Mouse (Mus musculus) embryonic facial prominence, embryonic 10.5 days (tissue): ENCODE results near the gene Acacb. TPM values are rescaled to one million over a fixed set of nuclear protein-coding genes. Genes with fewer than 3 reads are reported as not detected.

Experiments
- DNase-seq: peaks from one replicate; pipeline ENCODE4 v3.0.0-alpha.2; 2017; ENCODE audit warnings: low spot score
- H3K27ac ChIP-seq: fragments of 300-500 bp; sonication (generic); replicated peaks from 2 replicates; pipeline ENCODE4 v1.5.1; 2016; ENCODE audit warnings: mild to moderate bottlenecking
- H3K27me3 ChIP-seq: fragments of 300-500 bp; sonication (generic); replicated peaks from 2 replicates; pipeline ENCODE4 v1.6.1; 2016; ENCODE audit warnings: low read depth, mild to moderate bottlenecking; ENCODE audit not compliant: poor library complexity, severe bottlenecking
- H3K36me3 ChIP-seq: fragments of 300-500 bp; sonication (generic); replicated peaks from 2 replicates; pipeline ENCODE4 v1.6.1; 2016; ENCODE audit warnings: mild to moderate bottlenecking, moderate library complexity
- H3K4me1 ChIP-seq: fragments of 300-500 bp; sonication (generic); 2 replicates; pipeline ENCODE4 v1.6.1; 2016
- H3K4me3 ChIP-seq: fragments of 300-500 bp; sonication (generic); 2 replicates; pipeline ENCODE4 v1.5.1; 2016; ENCODE audit warnings: mild to moderate bottlenecking, moderate library complexity
- H3K9me3 ChIP-seq: fragments of 300-500 bp; sonication (generic); 2 replicates; pipeline ENCODE4 v1.6.1; 2016; ENCODE audit warnings: mild to moderate bottlenecking
- WGBS: fragments of 180-500 bp; shearing (Covaris S2); methylation state at CpG from one replicate; pipeline ENCODE4 v1.1.7; 2016; 5-methylcytosine and 5-hydroxymethylcytosine counted together
- polyA plus RNA-seq: library from polyadenylated mRNA; unstranded; fragments of >200 nt; fragmentation: Nextera tagmentation; extraction: Ambion mirVana; gene quantifications from 2 replicates; pipeline ENCODE4 v1.2.1, GENCODE M21; 2016

Gene Acacb
- polyA plus RNA-seq, 1 experiment from 2014 or later: 4.4 TPM

DNA sequence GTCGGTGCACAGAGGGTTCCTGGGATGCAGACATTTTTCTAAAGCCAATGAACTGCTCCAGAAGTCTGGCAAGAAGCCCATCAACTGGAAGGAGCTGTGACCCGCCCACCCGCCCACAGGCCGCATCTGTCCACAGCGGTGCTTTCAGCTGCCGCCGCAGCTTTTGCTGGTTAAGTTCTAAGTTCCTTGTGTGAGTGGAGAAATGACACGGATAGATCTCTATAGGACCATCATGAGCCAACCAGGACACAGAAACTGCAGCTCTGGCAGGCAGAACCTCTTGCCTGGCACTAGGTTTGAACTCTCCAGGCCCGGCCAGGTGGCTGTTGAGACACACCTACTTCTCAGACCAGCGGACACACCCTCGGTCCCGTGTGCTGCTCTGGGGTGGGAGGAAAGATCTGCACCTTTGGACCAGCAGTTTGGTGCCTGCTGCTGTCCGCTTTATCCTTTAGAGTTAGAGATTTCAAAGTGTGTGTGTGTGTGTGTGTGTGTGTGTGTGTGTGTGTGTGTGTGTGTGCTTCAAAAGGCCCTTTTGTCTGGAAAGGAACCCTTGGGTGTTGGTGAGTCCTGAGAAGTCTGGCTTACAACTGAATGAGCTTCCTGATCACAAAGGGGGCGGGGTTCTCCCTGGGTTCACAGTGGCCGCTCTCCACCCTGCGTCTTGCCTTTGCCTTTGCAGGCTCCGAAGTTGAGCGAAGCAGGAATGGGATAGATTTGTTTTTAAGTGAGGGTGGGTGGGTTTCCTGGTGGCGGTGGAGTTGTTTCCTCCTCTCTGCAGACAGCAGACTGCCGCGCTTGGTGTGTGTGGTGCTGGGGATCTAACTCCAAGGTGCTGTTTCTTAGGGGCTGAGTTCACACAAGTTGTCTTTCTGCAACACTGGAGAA, 7.8 kb upstream of the Acacb start:
- Histone ChIP-seq H3K27me3 (no peaks in the 10 kb centered on the region), H3K9me3 (no peaks in the 10 kb centered on the region), H3K27ac (no peak overlapping the region), H3K36me3 (peaks cover 70% of the 10 kb centered on the region), H3K4me1 (peaks cover 27% of the 10 kb centered on the region), H3K4me3 (no peak overlapping the region)
- 85% methylated on average over 21 of the region's 21 CpGs for WGBS
- DNase-seq: no peak

DNA sequence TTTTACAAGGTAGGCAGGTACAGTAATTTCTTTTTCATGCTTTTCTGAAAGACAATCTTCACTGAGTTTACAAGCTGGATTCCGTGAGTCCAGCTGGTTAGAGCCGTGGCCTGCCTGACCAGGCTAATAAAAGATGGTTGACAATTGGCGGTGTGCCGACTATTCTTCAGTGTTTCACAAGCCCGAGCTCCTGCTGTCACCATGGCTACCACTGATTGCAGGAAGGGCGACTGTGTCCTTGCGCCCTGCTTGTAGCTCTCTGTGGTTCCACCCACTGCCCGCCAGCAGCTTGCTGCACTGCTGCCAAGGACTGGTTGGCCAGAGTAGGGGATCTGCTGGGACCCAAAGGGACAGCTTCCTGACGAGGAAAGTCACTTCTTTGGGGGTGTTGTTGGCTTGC, 7.2 kb upstream of the Acacb start:
- Histone ChIP-seq H3K9me3 (no peaks in the 10 kb centered on the region), H3K4me1 (peaks cover 27% of the 10 kb centered on the region), H3K4me3 (no peak overlapping the region), H3K27ac (no peak overlapping the region), H3K27me3 (no peaks in the 10 kb centered on the region), H3K36me3 (peaks cover 63% of the 10 kb centered on the region)
- DNase-seq: no peak
- 71% methylated on average over 9 of the region's 9 CpGs for WGBS

- no peak overlapping the region for H3K4me3 ChIP-seq
- H3K27me3 ChIP-seq: no peaks in the 10 kb centered on the region
- H3K27ac ChIP-seq: 0 out of 2 replicates have a peak overlapping the region, but pooled peaks have one; percentile 24
- H3K4me1 ChIP-seq: peaks cover 36% of the 10 kb centered on the region
- no peaks in the 10 kb centered on the region for H3K36me3 ChIP-seq
- DNase-seq: no peak
- H3K9me3 ChIP-seq: no peaks in the 10 kb centered on the region
- 84% methylated on average over 14 of the region's 14 CpGs for WGBS
Observed at GRCm38 (mm10) chr5:114147043-114147972, 973 bp downstream of the Acacb start.

DNA sequence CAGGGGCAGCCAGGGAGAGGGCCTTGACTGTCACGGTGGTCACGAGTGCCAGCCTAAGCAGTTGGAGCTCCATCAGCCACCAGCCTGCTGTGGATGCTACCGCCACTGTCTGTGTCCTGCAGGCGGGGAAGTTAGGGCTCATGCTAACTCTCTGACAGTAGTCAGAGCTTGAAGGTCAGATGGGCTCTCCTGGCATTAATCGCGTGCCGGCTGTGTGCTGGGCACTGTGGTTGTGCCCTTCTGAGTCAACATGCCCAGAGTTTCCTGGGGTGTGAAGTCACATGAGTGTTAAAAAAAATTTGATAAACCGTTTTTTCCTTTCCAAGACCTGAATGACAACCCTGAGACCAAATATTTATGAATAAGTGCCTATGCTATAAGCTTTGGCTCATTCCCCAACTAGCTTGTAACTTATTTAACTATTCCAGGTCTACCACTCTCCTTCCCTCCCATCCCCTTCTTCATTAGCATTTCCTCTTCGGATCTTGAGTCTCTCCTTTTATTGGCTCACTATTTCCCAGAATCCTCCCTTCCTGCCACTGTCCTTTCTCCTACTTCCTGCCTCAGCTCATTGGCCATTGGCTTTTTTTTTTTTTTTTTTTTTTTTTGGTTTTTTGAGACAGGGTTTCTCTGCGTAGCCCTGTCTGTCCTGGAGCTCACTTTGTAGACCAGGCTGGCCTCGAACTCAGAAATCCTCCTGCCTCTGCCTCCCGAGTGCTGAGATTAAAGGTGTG, 6.2 kb downstream of the Acacb start:
- H3K4me1 ChIP-seq: peaks cover 26% of the 10 kb centered on the region
- no peak overlapping the region for H3K4me3 ChIP-seq
- no peak overlapping the region for H3K27ac ChIP-seq
- WGBS: 84% methylated on average over 12 of the region's 12 CpGs
- DNase-seq: no peak
- H3K27me3 ChIP-seq: no peaks in the 10 kb centered on the region
- no peaks in the 10 kb centered on the region for H3K9me3 ChIP-seq
- H3K36me3 ChIP-seq: no peaks in the 10 kb centered on the region

GRCm38 (mm10) chr5:114153490-114153889, 7.2 kb downstream of the Acacb start:
- Histone ChIP-seq H3K27me3 (no peaks in the 10 kb centered on the region), H3K4me3 (peak overlapping the region; percentile 52), H3K36me3 (no peaks in the 10 kb centered on the region), H3K4me1 (peaks cover 23% of the 10 kb centered on the region), H3K9me3 (no peaks in the 10 kb centered on the region), H3K27ac (peak overlapping the region; percentile 46; the same call in 1 of the 2 replicates)
- WGBS: 3% methylated on average over 12 of the region's 12 CpGs
- peak; percentile 64 for DNase-seq

DNA sequence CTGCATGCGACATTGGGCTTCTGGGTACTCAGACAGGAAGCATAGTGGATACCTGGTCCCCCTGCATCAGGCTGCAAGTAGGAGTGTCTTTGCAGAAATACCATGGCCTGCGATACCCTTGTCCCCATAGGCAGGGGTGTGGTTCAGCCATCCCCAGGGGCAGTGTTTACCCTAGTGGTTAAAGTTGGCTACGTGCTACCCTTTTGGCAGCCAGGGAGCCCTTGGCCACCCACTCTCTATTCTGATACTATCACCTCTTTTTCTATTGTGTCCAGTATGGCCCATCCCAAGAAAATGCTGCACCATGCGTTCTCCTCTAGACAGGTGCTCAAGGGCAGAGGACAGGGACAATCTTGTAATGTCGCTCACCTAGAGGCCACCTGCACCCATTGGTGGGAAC, 8.4 kb downstream of the Acacb start:
- Histone ChIP-seq H3K27me3 (no peaks in the 10 kb centered on the region), H3K9me3 (no peaks in the 10 kb centered on the region), H3K36me3 (no peaks in the 10 kb centered on the region), H3K4me3 (no peak overlapping the region), H3K4me1 (peaks cover 23% of the 10 kb centered on the region), H3K27ac (no peak overlapping the region)
- 82% methylated on average over 5 of the region's 5 CpGs for WGBS
- DNase-seq: no peak

- DNase-seq: no peak
- no peaks in the 10 kb centered on the region for H3K9me3 ChIP-seq
- WGBS: 58% methylated on average over 9 of the region's 9 CpGs
- H3K27ac ChIP-seq: no peak overlapping the region
- no peak overlapping the region for H3K4me3 ChIP-seq
- peaks cover 23% of the 10 kb centered on the region for H3K4me1 ChIP-seq
- no peaks in the 10 kb centered on the region for H3K36me3 ChIP-seq
- no peaks in the 10 kb centered on the region for H3K27me3 ChIP-seq
Observed at GRCm38 (mm10) chr5:114155168-114155933, 9.0 kb downstream of the Acacb start.

GRCm38 (mm10) chr5:114157236-114157635, 10.9 kb downstream of the Acacb start:
- DNase-seq: no peak

DNA sequence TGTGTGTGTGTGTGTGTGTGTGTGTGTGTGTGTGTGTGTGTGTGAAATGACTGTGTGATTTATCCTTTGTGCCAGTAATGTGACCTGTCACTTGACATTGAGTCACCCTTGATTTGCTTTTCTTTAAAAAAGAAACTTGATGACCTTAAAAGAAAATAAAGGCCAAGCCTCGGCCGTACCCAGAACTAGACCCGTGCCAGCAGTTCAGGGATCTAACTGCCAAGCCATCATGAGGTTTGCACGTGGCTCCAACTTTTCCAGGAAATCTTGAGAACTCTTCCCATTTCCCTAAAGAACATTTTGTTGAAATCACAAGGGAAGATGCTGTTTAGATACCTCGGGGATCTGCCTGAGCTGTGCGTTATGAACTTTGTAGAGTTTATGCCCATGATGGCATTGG, 15.1 kb downstream of the Acacb start:
- no peak overlapping the region for H3K4me3 ChIP-seq
- no peaks in the 10 kb centered on the region for H3K27me3 ChIP-seq
- no peak overlapping the region for H3K27ac ChIP-seq
- H3K4me1 ChIP-seq: 0 out of 2 replicates have a peak, but pooled peaks cover 2% of the 10 kb centered on the region
- DNase-seq: no peak
- no peaks in the 10 kb centered on the region for H3K36me3 ChIP-seq
- H3K9me3 ChIP-seq: no peaks in the 10 kb centered on the region
- WGBS: 85% methylated on average over 6 of the region's 6 CpGs

More at GRCm38 (mm10) chr5:114157236-114157635, 10.9 kb downstream of the Acacb start:
- Histone ChIP-seq H3K27ac (no peak overlapping the region), H3K4me1 (peaks cover 23% of the 10 kb centered on the region), H3K4me3 (no peak overlapping the region), H3K36me3 (no peaks in the 10 kb centered on the region), H3K9me3 (no peaks in the 10 kb centered on the region), H3K27me3 (no peaks in the 10 kb centered on the region)
- WGBS: 54% methylated on average over 7 of the region's 7 CpGs

DNA sequence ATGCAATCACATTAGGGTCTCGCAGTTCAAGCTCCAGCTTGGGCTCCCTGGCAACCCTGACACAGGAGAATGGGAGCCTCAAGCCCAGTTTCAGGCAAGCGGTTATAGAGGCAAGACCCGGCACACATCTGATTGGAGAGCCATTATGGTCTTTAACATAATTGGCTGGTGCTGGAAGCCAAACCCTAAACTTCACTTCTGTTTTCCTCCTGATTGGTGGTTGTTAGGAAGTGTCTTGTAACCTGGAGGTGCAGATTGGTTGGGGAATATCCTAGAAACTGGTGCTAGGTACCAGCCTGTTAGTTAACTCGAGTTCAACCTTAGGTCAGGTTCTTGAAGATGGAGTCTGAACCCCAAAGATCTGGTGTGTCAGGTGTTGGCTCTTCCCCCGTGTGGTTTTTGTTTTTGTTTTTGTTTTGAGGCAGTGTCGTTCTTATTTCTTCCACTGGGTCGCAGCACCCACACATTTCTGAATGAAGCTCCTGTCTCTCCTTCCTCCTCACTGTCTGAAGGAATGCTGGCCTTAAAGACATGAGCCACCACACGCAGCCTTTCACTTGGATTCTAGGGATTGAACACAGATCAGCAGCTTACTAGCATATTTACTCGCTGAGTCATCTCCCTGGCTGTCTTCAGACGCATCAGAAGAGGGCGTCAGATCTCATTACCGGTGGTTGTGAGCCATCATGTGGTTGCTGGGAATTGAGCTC, 15.9 kb downstream of the Acacb start:
- no peak overlapping the region for H3K4me3 ChIP-seq
- DNase-seq: no peak

DNA sequence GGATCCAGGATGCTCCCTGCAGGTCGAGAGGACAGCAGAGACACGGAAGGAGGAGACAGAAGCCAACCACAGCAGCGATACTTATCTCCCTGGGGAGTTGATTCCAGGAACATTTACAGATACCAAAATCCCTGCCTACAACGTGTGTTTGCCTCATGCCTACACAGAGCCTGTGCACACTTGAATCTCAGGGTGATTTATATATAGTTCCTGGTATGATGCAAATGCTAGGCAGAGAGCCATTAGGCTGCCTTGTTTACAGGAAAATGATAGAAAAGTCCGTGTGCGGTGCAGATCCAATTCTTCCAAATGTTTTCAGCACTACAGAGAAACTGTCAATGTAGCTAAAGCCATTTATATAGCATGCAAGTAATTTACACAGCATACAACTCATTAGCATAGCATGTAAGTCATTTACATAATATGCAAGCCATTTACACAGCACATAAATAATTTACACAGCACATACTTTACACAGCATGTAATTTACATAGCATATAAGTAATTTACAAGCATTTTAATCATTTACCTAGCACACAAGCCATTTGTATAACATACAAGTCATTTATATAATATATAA, 16.9 kb downstream of the Acacb start:
- Histone ChIP-seq H3K36me3 (no peaks in the 10 kb centered on the region), H3K27me3 (no peaks in the 10 kb centered on the region), H3K4me3 (no peak overlapping the region), H3K9me3 (no peaks in the 10 kb centered on the region), H3K27ac (no peak overlapping the region), H3K4me1 (no peaks in the 10 kb centered on the region)
- DNase-seq: no peak
- 83% methylated on average over 6 of the region's 6 CpGs for WGBS

More for the DNA sequence above, 15.9 kb downstream of the Acacb start:
- Histone ChIP-seq H3K9me3 (no peaks in the 10 kb centered on the region), H3K27me3 (no peaks in the 10 kb centered on the region), H3K27ac (no peak overlapping the region), H3K4me1 (0 out of 2 replicates have a peak, but pooled peaks cover under 1% of the 10 kb centered on the region), H3K36me3 (no peaks in the 10 kb centered on the region)
- WGBS: 57% methylated on average over 12 of the region's 12 CpGs
